Mouse (Mus musculus) right cerebral cortex, postnatal 36 days (tissue): ENCODE measurements around the gene Klhl3.

Experiments
- DNase-seq, 2 experiments: peaks; one replicate each; pipeline ENCODE4 v3.0.0; 2022; ENCODE audit warnings: low spot score in 2 of 2, mixed read lengths in 1 of 2

Klhl3 gene

GRCm38 (mm10) chr13:58023726-58024453 is 89.5 kb downstream of the Klhl3 start:
- DNase-seq = no peak

- no peak for DNase-seq
These were observed 90.3 kb downstream of the Klhl3 start for GRCm38 (mm10) chr13:58023001-58023560.

GRCm38 (mm10) chr13:58020428-58020827 is 93.0 kb downstream of the Klhl3 start:
- DNase-seq = no peak

- no peak for DNase-seq
These were observed 96.1 kb downstream of the Klhl3 start for GRCm38 (mm10) chr13:58017298-58017697.

- peak; percentile 36 to 39 for DNase-seq
These were observed 101.1 kb downstream of the Klhl3 start for GRCm38 (mm10) chr13:58012067-58012925.

- DNase-seq = no peak
These were observed 101.9 kb downstream of the Klhl3 start for GRCm38 (mm10) chr13:58011526-58011925.

GRCm38 (mm10) chr13:58010416-58010815 is 103.0 kb downstream of the Klhl3 start:
- DNase-seq = no peak

- no peak for DNase-seq
These were observed 104.1 kb downstream of the Klhl3 start for GRCm38 (mm10) chr13:58009275-58009674.

GRCm38 (mm10) chr13:58008038-58008364 is 105.4 kb downstream of the Klhl3 start:
- no peak for DNase-seq

- no peak for DNase-seq
These were observed 105.9 kb downstream of the Klhl3 start for GRCm38 (mm10) chr13:58007256-58008037.

- DNase-seq = no peak
These were observed 111.6 kb downstream of the Klhl3 start for GRCm38 (mm10) chr13:58001792-58002191.

- DNase-seq = no peak
These were observed 116.9 kb downstream of the Klhl3 start for GRCm38 (mm10) chr13:57996536-57996935.

- DNase-seq = no peak
These were observed 117.5 kb downstream of the Klhl3 start for GRCm38 (mm10) chr13:57995864-57996263.

GRCm38 (mm10) chr13:57984637-57985036 is 128.8 kb downstream of the Klhl3 start:
- peak in 1 of 2 experiments; percentile 42 for DNase-seq

- DNase-seq = no peak
These were observed 129.2 kb downstream of the Klhl3 start for GRCm38 (mm10) chr13:57984163-57984562.

- no peak for DNase-seq
These were observed 130.1 kb downstream of the Klhl3 start for GRCm38 (mm10) chr13:57983330-57983729.

GRCm38 (mm10) chr13:57982904-57983303 is 130.5 kb downstream of the Klhl3 start:
- peak in 1 of 2 experiments; percentile 37 for DNase-seq

- DNase-seq = no peak
These were observed 132.7 kb downstream of the Klhl3 start for GRCm38 (mm10) chr13:57980679-57981078.

GRCm38 (mm10) chr13:57980071-57980470 is 133.3 kb downstream of the Klhl3 start:
- DNase-seq = no peak

GRCm38 (mm10) chr13:57978931-57979330 is 134.5 kb downstream of the Klhl3 start:
- DNase-seq = no peak

GRCm38 (mm10) chr13:57977721-57978120 is 135.7 kb downstream of the Klhl3 start:
- no peak for DNase-seq

- no peak for DNase-seq
These were observed 147.7 kb downstream of the Klhl3 start for GRCm38 (mm10) chr13:57965658-57966057.
